Mouse (Mus musculus): ENCODE measurements around the gene Ppp4c.
A peak's percentile ranks its signal among the peaks of the same experiment; 100 is the strongest.
"Not testable (repeated sequence)": the region's sequence is repeated elsewhere in the genome, so short reads cannot be mapped to it uniquely, and the experiment has no call there.

Gene Ppp4c

GRCm38 (mm10) chr7:126779983-126780970 is 12.0 kb downstream of the Ppp4c start:
- peak; percentile 87 for DNase-seq (ENCODE audit: low read depth, low spot score)
- H3K36me3 ChIP-seq (ENCODE audit: control insufficient read depth, insufficient read depth, low read length, poor library complexity, severe bottlenecking) = peaks cover 5% of the 10 kb centered on the region
- H3K27me3 ChIP-seq (ENCODE audit: control insufficient read depth, insufficient read depth, low read length, poor library complexity, severe bottlenecking) = no peaks in the 10 kb centered on the region

- H3K27me3 ChIP-seq (ENCODE audit: control insufficient read depth, insufficient read depth, low read length, poor library complexity, severe bottlenecking); H3K36me3 ChIP-seq (ENCODE audit: control insufficient read depth, insufficient read depth, low read length, poor library complexity, severe bottlenecking); DNase-seq (ENCODE audit: low read depth, low spot score): not testable (repeated sequence)
Measured at GRCm38 (mm10) chr7:126779101-126779500, 13.2 kb downstream of the Ppp4c start.

- H3K36me3 ChIP-seq (ENCODE audit: control insufficient read depth, insufficient read depth, low read length, poor library complexity, severe bottlenecking) = peaks cover 5% of the 10 kb centered on the region
Measured at GRCm38 (mm10) chr7:126778147-126778546, 14.1 kb downstream of the Ppp4c start.

DNA sequence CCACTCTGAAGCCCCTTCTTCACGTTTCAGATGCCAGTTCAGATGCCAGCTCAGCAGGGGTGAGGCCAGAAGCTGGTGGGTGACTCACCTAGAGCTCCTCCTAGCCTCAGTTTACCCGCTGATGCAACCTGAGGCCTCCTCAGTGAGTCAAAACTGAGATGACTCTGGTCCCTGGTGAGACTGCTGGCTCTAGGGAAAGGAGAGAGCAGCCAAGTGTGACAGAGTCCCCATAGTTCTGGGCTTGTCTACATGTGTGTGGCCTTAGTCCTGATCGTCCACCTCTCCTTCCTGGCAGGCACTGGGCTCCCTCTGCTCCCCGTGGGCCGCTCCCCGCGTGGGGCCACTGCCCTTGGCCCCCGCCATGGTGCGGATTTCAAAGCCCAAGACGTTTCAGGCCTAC is 14.8 kb downstream of the Ppp4c start:
- Histone ChIP-seq H3K27me3 (ENCODE audit: control insufficient read depth, insufficient read depth, low read length, poor library complexity, severe bottlenecking) (no peaks in the 10 kb centered on the region), H3K36me3 (ENCODE audit: control insufficient read depth, insufficient read depth, low read length, poor library complexity, severe bottlenecking) (peaks cover 5% of the 10 kb centered on the region)
- DNase-seq (ENCODE audit: low read depth, low spot score) = no peak

More at GRCm38 (mm10) chr7:126778147-126778546, 14.1 kb downstream of the Ppp4c start:
- no peak for DNase-seq (ENCODE audit: low read depth, low spot score)
- H3K27me3 ChIP-seq (ENCODE audit: control insufficient read depth, insufficient read depth, low read length, poor library complexity, severe bottlenecking) = no peaks in the 10 kb centered on the region

DNA sequence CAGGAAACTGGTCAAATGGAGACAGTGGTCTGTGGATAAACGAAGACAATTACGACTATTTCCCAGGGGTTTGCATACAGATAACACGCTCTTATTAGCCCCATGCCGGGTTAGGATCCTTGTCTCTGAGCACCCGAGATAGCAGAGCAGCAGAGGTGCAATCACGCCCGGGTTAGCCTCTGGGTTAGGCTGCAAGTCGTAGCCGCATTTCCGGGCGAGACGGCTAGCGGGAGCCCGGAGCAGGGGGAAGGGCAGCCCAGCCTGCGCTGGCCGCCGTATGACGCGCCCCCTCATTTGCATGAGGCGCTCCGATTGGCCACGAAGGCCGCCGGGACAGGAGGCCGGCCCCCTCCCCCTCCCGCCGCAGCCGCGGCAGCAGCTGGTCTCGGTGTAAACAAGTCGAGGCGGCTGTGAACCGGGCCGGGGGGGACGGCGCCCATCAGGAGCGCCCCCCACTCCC is 15.7 kb downstream of the Ppp4c start, which contains the start of gene Ypel3:
TSS of gene Ypel3 (plus strand) at position 358 of the 460 bp plus-strand sequence.
- peak; percentile 92 for DNase-seq (ENCODE audit: low read depth, low spot score)
- peaks cover 5% of the 10 kb centered on the region for H3K36me3 ChIP-seq (ENCODE audit: control insufficient read depth, insufficient read depth, low read length, poor library complexity, severe bottlenecking)
- no peaks in the 10 kb centered on the region for H3K27me3 ChIP-seq (ENCODE audit: control insufficient read depth, insufficient read depth, low read length, poor library complexity, severe bottlenecking)

- no peak for DNase-seq (ENCODE audit: low read depth, low spot score)
- Histone ChIP-seq H3K27me3 (ENCODE audit: control insufficient read depth, insufficient read depth, low read length, poor library complexity, severe bottlenecking) (no peaks in the 10 kb centered on the region), H3K36me3 (ENCODE audit: control insufficient read depth, insufficient read depth, low read length, poor library complexity, severe bottlenecking) (peaks cover 5% of the 10 kb centered on the region)
Measured at GRCm38 (mm10) chr7:126775978-126776234, 16.4 kb downstream of the Ppp4c start.

GRCm38 (mm10) chr7:126775185-126775977 is 16.9 kb downstream of the Ppp4c start:
- DNase-seq (ENCODE audit: low read depth, low spot score) = peak; percentile 50
- no peaks in the 10 kb centered on the region for H3K27me3 ChIP-seq (ENCODE audit: control insufficient read depth, insufficient read depth, low read length, poor library complexity, severe bottlenecking)
- peaks cover 5% of the 10 kb centered on the region for H3K36me3 ChIP-seq (ENCODE audit: control insufficient read depth, insufficient read depth, low read length, poor library complexity, severe bottlenecking)

- peaks cover 5% of the 10 kb centered on the region for H3K36me3 ChIP-seq (ENCODE audit: control insufficient read depth, insufficient read depth, low read length, poor library complexity, severe bottlenecking)
- DNase-seq (ENCODE audit: low read depth, low spot score) = no peak
- H3K27me3 ChIP-seq (ENCODE audit: control insufficient read depth, insufficient read depth, low read length, poor library complexity, severe bottlenecking) = no peaks in the 10 kb centered on the region
Measured at GRCm38 (mm10) chr7:126774463-126774862, 17.8 kb downstream of the Ppp4c start.

GRCm38 (mm10) chr7:126773351-126773750 is 18.9 kb downstream of the Ppp4c start:
- Histone ChIP-seq H3K27me3 (ENCODE audit: control insufficient read depth, insufficient read depth, low read length, poor library complexity, severe bottlenecking) (no peaks in the 10 kb centered on the region), H3K36me3 (ENCODE audit: control insufficient read depth, insufficient read depth, low read length, poor library complexity, severe bottlenecking) (peaks cover under 1% of the 10 kb centered on the region)
- no peak for DNase-seq (ENCODE audit: low read depth, low spot score)

DNA sequence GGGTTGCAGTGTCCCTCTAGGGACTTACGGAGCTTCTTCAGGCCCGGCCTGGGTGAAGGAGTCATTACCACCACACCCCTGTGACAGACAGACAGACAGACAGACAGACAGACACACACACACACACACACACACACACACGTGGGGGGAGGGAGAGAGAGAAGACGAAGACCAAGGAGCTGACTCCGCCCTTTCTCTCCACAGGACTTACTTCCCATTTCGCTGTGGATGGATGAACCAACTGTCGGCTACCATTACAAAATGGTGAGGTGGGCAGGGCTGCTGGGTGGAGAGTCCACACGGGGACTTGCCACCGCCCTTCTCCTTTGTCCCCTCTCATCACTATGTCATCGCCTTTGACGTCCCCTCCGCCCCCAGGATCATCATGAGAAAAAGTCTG is 21.5 kb downstream of the Ppp4c start:
- no peak for DNase-seq (ENCODE audit: low read depth, low spot score)
- H3K27me3 ChIP-seq (ENCODE audit: control insufficient read depth, insufficient read depth, low read length, poor library complexity, severe bottlenecking) = no peaks in the 10 kb centered on the region

DNA sequence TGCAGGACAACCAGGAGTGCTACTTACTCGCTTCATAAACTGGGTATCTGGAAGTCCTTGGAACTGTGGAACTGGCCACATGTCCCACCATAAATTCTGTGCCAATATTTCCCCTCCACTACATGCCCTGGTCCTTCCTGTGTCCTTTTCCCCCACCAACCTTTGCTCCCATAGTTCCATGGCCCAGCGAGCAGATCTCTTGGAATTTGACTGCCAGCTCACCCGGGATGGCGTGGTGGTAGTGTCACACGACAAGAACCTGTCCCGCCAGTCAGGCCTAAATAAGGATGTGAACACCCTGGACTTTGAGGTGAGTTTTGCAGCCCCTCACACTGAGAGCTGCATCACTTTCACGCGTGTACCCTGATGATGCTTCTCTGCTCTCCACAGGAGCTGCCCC is 25.3 kb downstream of the Ppp4c start:
- peaks cover 4% of the 10 kb centered on the region for H3K36me3 ChIP-seq (ENCODE audit: control insufficient read depth, insufficient read depth, low read length, poor library complexity, severe bottlenecking)
- H3K27me3 ChIP-seq (ENCODE audit: control insufficient read depth, insufficient read depth, low read length, poor library complexity, severe bottlenecking) = no peaks in the 10 kb centered on the region
- DNase-seq (ENCODE audit: low read depth, low spot score) = no peak

More for the DNA sequence above, 21.5 kb downstream of the Ppp4c start:
- H3K36me3 ChIP-seq (ENCODE audit: control insufficient read depth, insufficient read depth, low read length, poor library complexity, severe bottlenecking) = peaks cover 4% of the 10 kb centered on the region

DNA sequence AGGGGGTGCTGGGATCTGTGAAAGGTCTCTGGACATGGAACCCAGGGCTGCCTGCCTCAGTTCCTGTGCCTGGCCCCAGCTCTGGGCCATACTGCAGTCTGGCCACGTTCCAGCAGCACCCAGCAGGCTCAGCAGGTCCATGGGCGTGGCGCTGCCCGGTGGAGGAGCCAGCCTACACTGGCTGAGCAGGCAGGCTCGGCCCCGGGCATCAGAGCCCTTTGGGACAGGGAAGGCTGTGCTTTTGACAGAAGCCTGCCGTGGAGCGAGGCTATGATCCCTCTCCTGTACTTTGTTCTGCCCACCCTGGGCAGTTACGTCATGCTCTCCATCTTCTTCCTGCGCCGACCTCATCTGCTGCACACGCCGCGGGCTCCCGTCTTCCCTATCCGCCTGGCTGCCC is 26.1 kb downstream of the Ppp4c start, which contains the start of gene Gdpd3:
TSS of gene Gdpd3 (plus strand) at position 134 of the 400 bp plus-strand sequence.
- no peak for DNase-seq (ENCODE audit: low read depth, low spot score)
- Histone ChIP-seq H3K27me3 (ENCODE audit: control insufficient read depth, insufficient read depth, low read length, poor library complexity, severe bottlenecking) (no peaks in the 10 kb centered on the region), H3K36me3 (ENCODE audit: control insufficient read depth, insufficient read depth, low read length, poor library complexity, severe bottlenecking) (peaks cover 4% of the 10 kb centered on the region)

DNA sequence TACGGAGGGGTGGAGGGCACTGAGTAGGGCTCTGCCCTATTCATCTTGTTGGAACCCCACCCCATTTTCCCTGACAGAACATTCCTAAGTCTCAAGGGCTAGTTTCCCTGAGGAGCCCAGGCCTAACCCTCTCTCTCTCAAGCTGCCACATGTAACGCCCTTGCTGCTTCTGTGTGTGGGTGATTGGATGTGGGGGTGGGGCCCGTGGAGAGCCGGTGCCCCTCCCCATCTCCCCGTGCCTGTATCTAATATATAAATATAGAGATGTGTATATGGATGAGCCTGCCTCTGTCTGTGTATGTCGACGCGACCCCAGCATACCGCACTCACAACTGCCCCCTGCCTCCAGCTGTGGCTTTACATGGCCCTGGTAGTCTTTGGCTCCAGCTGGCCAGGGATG is 26.8 kb downstream of the Ppp4c start:
- Histone ChIP-seq H3K27me3 (ENCODE audit: control insufficient read depth, insufficient read depth, low read length, poor library complexity, severe bottlenecking) (no peaks in the 10 kb centered on the region), H3K36me3 (ENCODE audit: control insufficient read depth, insufficient read depth, low read length, poor library complexity, severe bottlenecking) (peaks cover 4% of the 10 kb centered on the region)
- no peak for DNase-seq (ENCODE audit: low read depth, low spot score)

GRCm38 (mm10) chr7:126762471-126763008 is 29.8 kb downstream of the Ppp4c start:
- no peak for DNase-seq (ENCODE audit: low read depth, low spot score)
- Histone ChIP-seq H3K27me3 (ENCODE audit: control insufficient read depth, insufficient read depth, low read length, poor library complexity, severe bottlenecking) (no peaks in the 10 kb centered on the region), H3K36me3 (ENCODE audit: control insufficient read depth, insufficient read depth, low read length, poor library complexity, severe bottlenecking) (peaks cover 4% of the 10 kb centered on the region)
